Mouse (Mus musculus): ENCODE data around the gene Dnah11.
"Not testable (repeated sequence)": the region's sequence is repeated elsewhere in the genome, so short reads cannot be mapped to it uniquely, and the experiment has no call there.

Gene Dnah11

GRCm38 (mm10) chr12:117973712-117974111 lies 225.1 kb downstream of the Dnah11 start:
- no peak for DNase-seq (ENCODE audit: low spot score in 2 of 2)

GRCm38 (mm10) chr12:117962698-117963097 lies 236.1 kb downstream of the Dnah11 start:
- DNase-seq (ENCODE audit: low spot score in 2 of 2) = no peak

GRCm38 (mm10) chr12:117959213-117959612 lies 239.6 kb downstream of the Dnah11 start:
- no peak for DNase-seq (ENCODE audit: low spot score in 2 of 2)

- no peak for DNase-seq (ENCODE audit: low spot score in 2 of 2)
Measured at GRCm38 (mm10) chr12:117946823-117947704, 251.8 kb downstream of the Dnah11 start.

GRCm38 (mm10) chr12:117941947-117942346 lies 256.9 kb downstream of the Dnah11 start:
- no peak for DNase-seq (ENCODE audit: low spot score in 2 of 2)

GRCm38 (mm10) chr12:117938214-117938613 lies 260.6 kb downstream of the Dnah11 start:
- no peak for DNase-seq (ENCODE audit: low spot score in 2 of 2)

GRCm38 (mm10) chr12:117932026-117932425 lies 266.8 kb downstream of the Dnah11 start:
- DNase-seq (ENCODE audit: low spot score in 2 of 2) = no peak

- DNase-seq (ENCODE audit: low spot score in 2 of 2) = no peak
Measured at GRCm38 (mm10) chr12:117929768-117930167, 269.1 kb downstream of the Dnah11 start.

GRCm38 (mm10) chr12:117915826-117916588 lies 282.8 kb downstream of the Dnah11 start:
- no peak for DNase-seq (ENCODE audit: low spot score in 2 of 2)

- no peak for DNase-seq (ENCODE audit: low spot score in 2 of 2)
Measured at GRCm38 (mm10) chr12:117914613-117915245, 284.1 kb downstream of the Dnah11 start.

- DNase-seq (ENCODE audit: low spot score in 2 of 2) = no peak
Measured at GRCm38 (mm10) chr12:117911396-117911795, 287.4 kb downstream of the Dnah11 start.

- DNase-seq (ENCODE audit: low spot score in 2 of 2) = not testable (repeated sequence)
Measured at GRCm38 (mm10) chr12:117905232-117905840, 293.5 kb downstream of the Dnah11 start.

- no peak for DNase-seq (ENCODE audit: low spot score in 2 of 2)
Measured at GRCm38 (mm10) chr12:117903671-117904070, 295.2 kb downstream of the Dnah11 start.

GRCm38 (mm10) chr12:117901352-117901751 lies 297.5 kb downstream of the Dnah11 start:
- not testable (repeated sequence) for DNase-seq (ENCODE audit: low spot score in 2 of 2)

GRCm38 (mm10) chr12:117900798-117901197 lies 298.0 kb downstream of the Dnah11 start:
- not testable (repeated sequence) for DNase-seq (ENCODE audit: low spot score in 2 of 2)

GRCm38 (mm10) chr12:117887422-117887821 lies 311.4 kb downstream of the Dnah11 start:
- DNase-seq (ENCODE audit: low spot score in 2 of 2) = no peak

GRCm38 (mm10) chr12:117884627-117885026 lies 314.2 kb downstream of the Dnah11 start:
- DNase-seq (ENCODE audit: low spot score in 2 of 2) = no peak

- no peak for DNase-seq (ENCODE audit: low spot score in 2 of 2)
Measured at GRCm38 (mm10) chr12:117878341-117878740, 320.5 kb downstream of the Dnah11 start.

GRCm38 (mm10) chr12:117872265-117872664 lies 326.6 kb downstream of the Dnah11 start:
- no peak for DNase-seq (ENCODE audit: low spot score in 2 of 2)

GRCm38 (mm10) chr12:117867708-117868564 lies 330.9 kb downstream of the Dnah11 start:
- DNase-seq (ENCODE audit: low spot score in 2 of 2) = no peak

GRCm38 (mm10) chr12:117862655-117863054 lies 336.2 kb downstream of the Dnah11 start:
- DNase-seq (ENCODE audit: low spot score in 2 of 2) = no peak

All from frontal cortex, postnatal 10 days (tissue).